Mouse (Mus musculus) cerebral cortex, adult 2 months (tissue): ENCODE measurements around the gene Ubxn1.

Experiments used
- WGBS: fragments of 180-500 bp; shearing (Covaris S2); methylation state at CpG from one replicate; pipeline ENCODE4 v1.1.7; 2018; 5-methylcytosine and 5-hydroxymethylcytosine counted together

Gene Ubxn1

GRCm38 (mm10) chr19:8857689-8858088, 13.6 kb upstream of the Ubxn1 start:
- 35% methylated on average over 4 of the region's 4 CpGs for WGBS

GRCm38 (mm10) chr19:8859018-8859417, 12.3 kb upstream of the Ubxn1 start:
- WGBS: 6% methylated on average over 1 of the region's 1 CpGs

GRCm38 (mm10) chr19:8864265-8864664, 7.0 kb upstream of the Ubxn1 start:
- WGBS: 52% methylated on average over 6 of the region's 6 CpGs

GRCm38 (mm10) chr19:8870381-8870780, 915 bp upstream of the Ubxn1 start:
- 77% methylated on average over 3 of the region's 3 CpGs for WGBS

- 30% methylated on average over 9 of the region's 9 CpGs for WGBS
Observed at GRCm38 (mm10) chr19:8870838-8871237, 458 bp upstream of the Ubxn1 start.

GRCm38 (mm10) chr19:8872266-8872840, 1.1 kb downstream of the Ubxn1 start:
- 66% methylated on average over 10 of the region's 10 CpGs for WGBS

- WGBS: 90% methylated on average over 7 of the region's 7 CpGs
Observed at GRCm38 (mm10) chr19:8875031-8875430, 3.7 kb downstream of the Ubxn1 start.

GRCm38 (mm10) chr19:8880311-8881033, 9.2 kb downstream of the Ubxn1 start, which contains the start of gene Uqcc3:
Uqcc3 (minus strand) TSS chr19:8880923.
- under 1% methylated on average over 42 of the region's 42 CpGs for whole genome bisulfite sequencing

GRCm38 (mm10) chr19:8881034-8881392, 9.7 kb downstream of the Ubxn1 start:
- WGBS: 2% methylated on average over 3 of the region's 3 CpGs

- WGBS: 75% methylated on average over 3 of the region's 3 CpGs
Observed at GRCm38 (mm10) chr19:8883616-8884015, 12.3 kb downstream of the Ubxn1 start, which contains the start of the genes Lbhd1 and Gm49403. Lbhd1 (plus strand) TSS chr19:8883732. Gm49403 (plus strand) TSS chr19:8883930.

- 44% methylated on average over 1 of the region's 1 CpGs for WGBS
Observed at GRCm38 (mm10) chr19:8886916-8887584, 15.8 kb downstream of the Ubxn1 start.

- 21% methylated on average over 19 of the region's 19 CpGs for WGBS
Observed at GRCm38 (mm10) chr19:8887585-8888463, 16.5 kb downstream of the Ubxn1 start.

- under 1% methylated on average over 58 of the region's 58 CpGs for WGBS
Observed at GRCm38 (mm10) chr19:8888511-8889385, 17.5 kb downstream of the Ubxn1 start, which contains the start of the genes 1810009A15Rik and Gm49416. 1810009A15Rik (plus strand) TSS chr19:8888853. Gm49416 (plus strand) TSS chr19:8888926.

- 1% methylated on average over 54 of the region's 54 CpGs for WGBS
Observed at GRCm38 (mm10) chr19:8892829-8893766, 21.8 kb downstream of the Ubxn1 start, which contains the start of gene Ints5. Ints5 (plus strand) TSS chr19:8893005.

- WGBS: 79% methylated on average over 9 of the region's 9 CpGs
Observed at GRCm38 (mm10) chr19:8895397-8895960, 24.2 kb downstream of the Ubxn1 start.

GRCm38 (mm10) chr19:8896231-8896630, 24.9 kb downstream of the Ubxn1 start:
- 88% methylated on average over 5 of the region's 5 CpGs for WGBS

- 16% methylated on average over 21 of the region's 21 CpGs for WGBS
Observed at GRCm38 (mm10) chr19:8897211-8897864, 26.0 kb downstream of the Ubxn1 start.

GRCm38 (mm10) chr19:8897865-8898495, 26.7 kb downstream of the Ubxn1 start, which contains the start of gene Ganab:
Ganab (plus strand) TSS chr19:8898071.
- under 1% methylated on average over 53 of the region's 53 CpGs for WGBS
